Mouse (Mus musculus) erythroblast, embryonic 14.5 days (primary cell): Measurements from ENCODE around the gene Hmox1.

Experiments used
- GATA1 ChIP-seq: IDR thresholded peaks from 2 replicates; pipeline ENCODE4 v1.6.1; 2012; ENCODE audit warnings: low read length, inconsistent platforms, mixed read lengths
- TAL1 ChIP-seq: IDR thresholded peaks from 3 replicates; pipeline ENCODE4 v1.6.1; 2012; ENCODE audit warnings: low read length, inconsistent platforms, mixed read lengths

DNA sequence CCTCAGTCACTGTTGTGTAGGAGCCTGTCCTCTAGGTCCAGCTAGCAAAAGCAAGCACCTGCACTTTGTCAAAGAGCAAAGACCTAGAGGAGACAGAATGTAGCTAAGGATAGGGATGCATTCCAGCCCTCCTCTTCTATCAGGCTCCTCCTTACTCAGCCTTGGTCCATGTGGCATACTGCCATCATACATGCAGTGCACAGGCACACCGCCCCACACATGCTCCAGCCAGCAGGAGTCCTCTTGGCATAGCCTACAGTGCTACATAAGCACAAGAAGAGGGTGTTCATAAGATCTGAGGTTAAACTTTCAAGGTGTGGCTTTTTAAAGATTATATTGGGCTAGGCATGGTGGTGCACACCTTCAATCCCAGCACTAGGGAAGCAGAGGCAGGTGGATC is 18.5 kb upstream of the Hmox1 start:
- TF ChIP-seq TAL1 (no peak), GATA1 (no peak)
